In genomic region chr14:92764354-92764753, GRCm38 (mm10) we compare ENCODE assay signal across 10 mouse cellular contexts.
DNase-seq lines count a peak whose midpoint lies in the region; TF ChIP-seq lines count a peak whose summit lies in the region.
"Had no signal": no experiment of that assay in that cellular context is flagged by ENCODE, and none has a peak within 500 bp of the region (broad histone marks: within the 10 kb centered on the region; RNA-seq: fewer than 3 reads in every experiment).

No protein-coding gene starts in this region.

- no peaks in the 10 kb centered on the region for H3K9me3 ChIP-seq in ES-Bruce4 (replicated peaks; ENCODE audit: control insufficient read depth, insufficient read depth, low read length, poor library complexity, severe bottlenecking)

- H3K4me3 ChIP-seq in left cerebral cortex, adult 2 months: no peak overlapping the region
- H3K4me3 ChIP-seq in ES-Bruce4 (ENCODE audit: low read depth, low read length): no peak overlapping the region

- peak; percentile 17 for DNase-seq in adrenal gland, postnatal 14 days
- DNase-seq in adrenal gland, adult 8-10 months: no peak
- DNase-seq in left cerebral cortex, adult 2 months (ENCODE audit: extremely low spot score in 1 of 2, low spot score in 2 of 2): no peak
- DNase-seq in left cerebral cortex, postnatal 10 days (ENCODE audit: extremely low spot score in 1 of 2, low spot score in 2 of 2): no peak
- peak; percentile 31 for DNase-seq in embryo, embryonic 10 days (ENCODE audit: low spot score)
- no peak for DNase-seq in T-cell, adult 2 months (ENCODE audit: low spot score)
- no peak for DNase-seq in thymus, postnatal 0 days (ENCODE audit: low spot score)
- DNase-seq: cerebellum, adult 9-10 months; gastrocnemius, postnatal 10 days had no signal

- TF ChIP-seq CTCF in left cerebral cortex, adult 2 months (IDR thresholded peaks at IDR 0.05): peak; percentile 60
- peak; percentile 44 for TF ChIP-seq CTCF in ES-Bruce4 (IDR thresholded peaks at IDR 0.05; ENCODE audit: low read depth, low read length)

- no peak for TF ChIP-seq POLR2A in ES-Bruce4 (IDR thresholded peaks at IDR 0.05; ENCODE audit: insufficient read depth, low read length)

- H3K27ac ChIP-seq in left cerebral cortex, adult 2 months: no peak overlapping the region
- H3K27ac ChIP-seq in ES-Bruce4 (ENCODE audit: insufficient read depth, low read length): no peak overlapping the region

- TF ChIP-seq EP300 in ES-Bruce4 (IDR thresholded peaks at IDR 0.05; ENCODE audit: insufficient read depth, low read depth, low read length): no peak

- no peaks in the 10 kb centered on the region for H3K36me3 ChIP-seq in ES-Bruce4 (ENCODE audit: control insufficient read depth, insufficient read depth, low read length, poor library complexity, severe bottlenecking)

- no peak overlapping the region for H3K9ac ChIP-seq in ES-Bruce4 (ENCODE audit: low read depth, poor library complexity, severe bottlenecking)

- intact Hi-C loops in left cerebral cortex, adult 2 months (cut with DNase I): no loop called here
- intact Hi-C loops in left cerebral cortex, postnatal 10 days (cut with DNase I): no loop called here

- H3K4me1 ChIP-seq in ES-Bruce4 (ENCODE audit: control insufficient read depth, insufficient read depth, low read length): no peaks in the 10 kb centered on the region

- H3K27me3 ChIP-seq in ES-Bruce4 (ENCODE audit: control insufficient read depth, insufficient read depth, low read length, poor library complexity, severe bottlenecking): no peaks in the 10 kb centered on the region

Comparison
In these comparisons a context has a peak if more than half of its experiments do, and no peak if none do; other contexts are left out.
1. DNase-seq: peak in adrenal gland, postnatal 14 days (single experiment) and embryo, embryonic 10 days (single experiment); none in adrenal gland, adult 8-10 months (single experiment), left cerebral cortex, adult 2 months (0 of 2), left cerebral cortex, postnatal 10 days (0 of 2), T-cell, adult 2 months (single experiment) and thymus, postnatal 0 days (single experiment).